Mouse (Mus musculus): ENCODE results near the gene Fmnl3. TPM values are rescaled to one million over a fixed set of nuclear protein-coding genes. Genes with fewer than 3 reads are reported as not detected.

Gene Fmnl3
- polyA plus RNA-seq, 1 experiment from 2014 or later: 29.0 TPM

GRCm38 (mm10) chr15:99364022-99364530 lies 6.2 kb downstream of the Fmnl3 start:
- Histone ChIP-seq H3K4me2 (no peak overlapping the region), H3K27ac (peak overlapping the region; percentile 55)
- WGBS: 64% methylated on average over 7 of the region's 7 CpGs

GRCm38 (mm10) chr15:99358952-99359351 lies 11.3 kb downstream of the Fmnl3 start:
- Histone ChIP-seq H3K27ac (no peak overlapping the region), H3K27me3 (no peaks in the 10 kb centered on the region)
- no peak for ATAC-seq (ENCODE audit: insufficient number of reproducible peaks, insufficient read depth, low FRiP score, low TSS enrichment, low read depth)

More at GRCm38 (mm10) chr15:99364022-99364530, 6.2 kb downstream of the Fmnl3 start:
- H3K9me3 ChIP-seq: no peaks in the 10 kb centered on the region
- H3K27me3 ChIP-seq: no peaks in the 10 kb centered on the region
- ATAC-seq (ENCODE audit: insufficient number of reproducible peaks, insufficient read depth, low FRiP score, low TSS enrichment, low read depth): no peak
- no peak overlapping the region for H3K4me3 ChIP-seq
- H3K9ac ChIP-seq: no peak overlapping the region
- H3K36me3 ChIP-seq: no peaks in the 10 kb centered on the region
- peaks cover 26% of the 10 kb centered on the region for H3K4me1 ChIP-seq

GRCm38 (mm10) chr15:99356462-99356861 lies 13.8 kb downstream of the Fmnl3 start:
- no peak overlapping the region for H3K9ac ChIP-seq
- H3K27ac ChIP-seq: 0 out of 2 replicates have a peak overlapping the region, but pooled peaks have one; percentile 18
- no peak overlapping the region for H3K4me2 ChIP-seq
- WGBS: 64% methylated on average over 6 of the region's 6 CpGs
- no peaks in the 10 kb centered on the region for H3K36me3 ChIP-seq
- peaks cover 37% of the 10 kb centered on the region for H3K4me1 ChIP-seq
- no peaks in the 10 kb centered on the region for H3K9me3 ChIP-seq
- H3K27me3 ChIP-seq: no peaks in the 10 kb centered on the region
- no peak overlapping the region for H3K4me3 ChIP-seq
- no peak for ATAC-seq (ENCODE audit: insufficient number of reproducible peaks, insufficient read depth, low FRiP score, low TSS enrichment, low read depth)

More at GRCm38 (mm10) chr15:99358952-99359351, 11.3 kb downstream of the Fmnl3 start:
- Histone ChIP-seq H3K4me2 (no peak overlapping the region), H3K4me1 (peaks cover 30% of the 10 kb centered on the region), H3K9ac (no peak overlapping the region), H3K4me3 (no peak overlapping the region), H3K9me3 (no peaks in the 10 kb centered on the region), H3K36me3 (no peaks in the 10 kb centered on the region)
- 69% methylated on average over 9 of the region's 9 CpGs for WGBS

GRCm38 (mm10) chr15:99355660-99356059 lies 14.6 kb downstream of the Fmnl3 start:
- Histone ChIP-seq H3K27me3 (no peaks in the 10 kb centered on the region), H3K4me1 (peaks cover 37% of the 10 kb centered on the region), H3K36me3 (no peaks in the 10 kb centered on the region), H3K9ac (no peak overlapping the region), H3K4me2 (no peak overlapping the region), H3K27ac (0 out of 2 replicates have a peak overlapping the region, but pooled peaks have one; percentile 11), H3K9me3 (no peaks in the 10 kb centered on the region), H3K4me3 (no peak overlapping the region)
- WGBS: 68% methylated on average over 6 of the region's 6 CpGs
- no peak for ATAC-seq (ENCODE audit: insufficient number of reproducible peaks, insufficient read depth, low FRiP score, low TSS enrichment, low read depth)

- no peak overlapping the region for H3K4me3 ChIP-seq
- no peak for ATAC-seq (ENCODE audit: insufficient number of reproducible peaks, insufficient read depth, low FRiP score, low TSS enrichment, low read depth)
- no peak overlapping the region for H3K9ac ChIP-seq
- no peaks in the 10 kb centered on the region for H3K9me3 ChIP-seq
- 78% methylated on average over 5 of the region's 5 CpGs for WGBS
- no peaks in the 10 kb centered on the region for H3K36me3 ChIP-seq
- no peak overlapping the region for H3K27ac ChIP-seq
- H3K4me2 ChIP-seq: no peak overlapping the region
- H3K27me3 ChIP-seq: no peaks in the 10 kb centered on the region
- peaks cover 38% of the 10 kb centered on the region for H3K4me1 ChIP-seq
Measured at GRCm38 (mm10) chr15:99352306-99352705, 18.0 kb downstream of the Fmnl3 start.

GRCm38 (mm10) chr15:99351610-99352009 lies 18.7 kb downstream of the Fmnl3 start:
- no peaks in the 10 kb centered on the region for H3K36me3 ChIP-seq
- H3K27me3 ChIP-seq: no peaks in the 10 kb centered on the region
- H3K27ac ChIP-seq: no peak overlapping the region
- no peaks in the 10 kb centered on the region for H3K9me3 ChIP-seq
- WGBS: 60% methylated on average over 6 of the region's 6 CpGs
- ATAC-seq (ENCODE audit: insufficient number of reproducible peaks, insufficient read depth, low FRiP score, low TSS enrichment, low read depth): no peak
- H3K4me3 ChIP-seq: no peak overlapping the region
- H3K9ac ChIP-seq: no peak overlapping the region
- H3K4me1 ChIP-seq: peaks cover 34% of the 10 kb centered on the region
- H3K4me2 ChIP-seq: no peak overlapping the region

- Histone ChIP-seq H3K4me3 (no peak overlapping the region), H3K9ac (no peak overlapping the region), H3K9me3 (no peaks in the 10 kb centered on the region), H3K27ac (peak overlapping the region; percentile 88), H3K4me1 (peaks cover 63% of the 10 kb centered on the region), H3K36me3 (no peaks in the 10 kb centered on the region), H3K27me3 (no peaks in the 10 kb centered on the region), H3K4me2 (0 out of 2 replicates have a peak overlapping the region, but pooled peaks have one; percentile 27)
- ATAC-seq (ENCODE audit: insufficient number of reproducible peaks, insufficient read depth, low FRiP score, low TSS enrichment, low read depth): peak; percentile 54; the same call in 1 of the 2 replicates
- WGBS: 38% methylated on average over 4 of the region's 4 CpGs
Measured at GRCm38 (mm10) chr15:99344961-99345360, 25.3 kb downstream of the Fmnl3 start.

GRCm38 (mm10) chr15:99344148-99344870 lies 26.0 kb downstream of the Fmnl3 start:
- WGBS: 36% methylated on average over 8 of the region's 8 CpGs
- Histone ChIP-seq H3K4me1 (peaks cover 67% of the 10 kb centered on the region), H3K36me3 (no peaks in the 10 kb centered on the region), H3K4me3 (no peak overlapping the region), H3K4me2 (peak overlapping the region; percentile 27; the same call in 1 of the 2 replicates), H3K9ac (peak overlapping the region; percentile 52; the same call in 1 of the 2 replicates), H3K9me3 (no peaks in the 10 kb centered on the region), H3K27me3 (no peaks in the 10 kb centered on the region), H3K27ac (peak overlapping the region; percentile 88)
- ATAC-seq (ENCODE audit: insufficient number of reproducible peaks, insufficient read depth, low FRiP score, low TSS enrichment, low read depth): 0 out of 2 replicates have a peak, but pooled peaks have one; percentile 40

GRCm38 (mm10) chr15:99343414-99344147 lies 26.7 kb downstream of the Fmnl3 start:
- no peaks in the 10 kb centered on the region for H3K9me3 ChIP-seq
- no peaks in the 10 kb centered on the region for H3K36me3 ChIP-seq
- peak overlapping the region; percentile 27 for H3K4me2 ChIP-seq
- no peak overlapping the region for H3K4me3 ChIP-seq
- WGBS: 26% methylated on average over 5 of the region's 5 CpGs
- H3K27ac ChIP-seq: peak overlapping the region; percentile 88
- H3K4me1 ChIP-seq: peaks cover 73% of the 10 kb centered on the region
- peak; percentile 65; the same call in 1 of the 2 replicates for ATAC-seq (ENCODE audit: insufficient number of reproducible peaks, insufficient read depth, low FRiP score, low TSS enrichment, low read depth)
- no peaks in the 10 kb centered on the region for H3K27me3 ChIP-seq
- H3K9ac ChIP-seq: peak overlapping the region; percentile 52

- no peak overlapping the region for H3K4me2 ChIP-seq
- no peak for ATAC-seq (ENCODE audit: insufficient number of reproducible peaks, insufficient read depth, low FRiP score, low TSS enrichment, low read depth)
- no peak overlapping the region for H3K4me3 ChIP-seq
- peak overlapping the region; percentile 88; the same call in 1 of the 2 replicates for H3K27ac ChIP-seq
- peaks cover 70% of the 10 kb centered on the region for H3K4me1 ChIP-seq
- no peak overlapping the region; the same call in 1 of the 2 replicates for H3K9ac ChIP-seq
- WGBS: 68% methylated on average over 9 of the region's 9 CpGs
- H3K36me3 ChIP-seq: 0 out of 2 replicates have a peak, but pooled peaks cover 2% of the 10 kb centered on the region
- no peaks in the 10 kb centered on the region for H3K9me3 ChIP-seq
- no peaks in the 10 kb centered on the region for H3K27me3 ChIP-seq
Measured at GRCm38 (mm10) chr15:99342194-99342981, 27.9 kb downstream of the Fmnl3 start.

GRCm38 (mm10) chr15:99341102-99341501 lies 29.2 kb downstream of the Fmnl3 start:
- WGBS: 96% methylated on average over 3 of the region's 3 CpGs
- Histone ChIP-seq H3K4me3 (no peak overlapping the region), H3K9me3 (no peaks in the 10 kb centered on the region), H3K4me2 (no peak overlapping the region), H3K4me1 (peaks cover 69% of the 10 kb centered on the region), H3K27me3 (no peaks in the 10 kb centered on the region), H3K36me3 (0 out of 2 replicates have a peak, but pooled peaks cover 2% of the 10 kb centered on the region), H3K27ac (no peak overlapping the region), H3K9ac (no peak overlapping the region)
- ATAC-seq (ENCODE audit: insufficient number of reproducible peaks, insufficient read depth, low FRiP score, low TSS enrichment, low read depth): no peak
